Mouse (Mus musculus) megakaryocyte, embryonic 14.5 days (primary cell): ENCODE results near the gene Lrp10. TPM values are rescaled to one million over a fixed set of nuclear protein-coding genes. Genes with fewer than 3 reads are reported as not detected.

Source experiments
- H3K27me3 ChIP-seq: replicated peaks from 2 replicates; pipeline ENCODE3; 2012; ENCODE audit warnings: inconsistent platforms
- H3K36me3 ChIP-seq: replicated peaks from 2 replicates; pipeline ENCODE3; 2012; ENCODE audit warnings: low read length, inconsistent platforms, mixed read lengths
- H3K4me1 ChIP-seq: 2 replicates; pipeline ENCODE4 v1.6.1; 2012; ENCODE audit warnings: inconsistent platforms
- H3K4me3 ChIP-seq: replicated peaks from 2 replicates; pipeline ENCODE3; 2012; ENCODE audit warnings: moderate library complexity, mild to moderate bottlenecking, inconsistent platforms
- H3K9me3 ChIP-seq: 2 replicates; pipeline ENCODE4 v1.6.1; 2012; ENCODE audit warnings: inconsistent platforms
- FLI1 ChIP-seq: IDR thresholded peaks from 2 replicates; pipeline ENCODE4 v1.6.1; 2012; ENCODE audit warnings: low read length, inconsistent platforms, mixed read lengths
- GATA1 ChIP-seq: IDR thresholded peaks from 3 replicates; pipeline ENCODE4 v1.6.1; 2012; ENCODE audit warnings: mixed read lengths, low read length, inconsistent platforms, borderline replicate concordance
- polyA plus RNA-seq: library from polyadenylated mRNA; stranded (reverse); fragments of >175 nt; gene quantifications from 2 replicates; pipeline ENCODE4 v1.2.3, GENCODE M21; 2012; ENCODE audit warnings: low replicate concordance; ENCODE audit not compliant: insufficient read depth

The Lrp10 gene
- polyA plus RNA-seq, 1 experiment, result 312 TPM

GRCm38 (mm10) chr14:54475941-54476844 is 12.3 kb downstream of the Lrp10 start, which contains the start of gene Rem2:
Gene Rem2, plus strand, starts transcription at chr14:54476100.
- peaks cover 34% of the 10 kb centered on the region for H3K4me1 ChIP-seq
- H3K9me3 ChIP-seq, result peaks cover 5% of the 10 kb centered on the region
- H3K36me3 ChIP-seq, result peaks cover 10% of the 10 kb centered on the region
- peak within 1 kb of the TSS; percentile 81 for H3K4me3 ChIP-seq
- TF ChIP-seq GATA1, result no peak
- no peak for TF ChIP-seq FLI1
- peaks cover 62% of the 10 kb centered on the region for H3K27me3 ChIP-seq

- TF ChIP-seq FLI1 (no peak), GATA1 (no peak)
- Histone ChIP-seq H3K4me3 (no peak overlapping the region), H3K9me3 (0 out of 2 replicates have a peak, but pooled peaks cover under 1% of the 10 kb centered on the region), H3K4me1 (peaks cover 41% of the 10 kb centered on the region), H3K36me3 (no peaks in the 10 kb centered on the region), H3K27me3 (peaks cover 66% of the 10 kb centered on the region)
Observed at GRCm38 (mm10) chr14:54477172-54477909, 13.4 kb downstream of the Lrp10 start.

GRCm38 (mm10) chr14:54479451-54479920 is 15.5 kb downstream of the Lrp10 start:
- Histone ChIP-seq H3K4me1 (peaks cover 41% of the 10 kb centered on the region), H3K4me3 (peak overlapping the region; percentile 91), H3K27me3 (peaks cover 66% of the 10 kb centered on the region), H3K9me3 (peaks cover 3% of the 10 kb centered on the region; the same call in 1 of the 2 replicates), H3K36me3 (no peaks in the 10 kb centered on the region)
- no peak for TF ChIP-seq FLI1
- TF ChIP-seq GATA1, result no peak

GRCm38 (mm10) chr14:54480673-54481072 is 16.7 kb downstream of the Lrp10 start:
- TF ChIP-seq FLI1 (no peak), GATA1 (no peak)
- peaks cover 3% of the 10 kb centered on the region; the same call in 1 of the 2 replicates for H3K9me3 ChIP-seq
- H3K36me3 ChIP-seq, result no peaks in the 10 kb centered on the region
- H3K4me3 ChIP-seq, result no peak overlapping the region
- peaks cover 34% of the 10 kb centered on the region for H3K4me1 ChIP-seq
- H3K27me3 ChIP-seq, result peaks cover 55% of the 10 kb centered on the region

- peaks cover 50% of the 10 kb centered on the region for H3K27me3 ChIP-seq
- no peaks in the 10 kb centered on the region for H3K36me3 ChIP-seq
- H3K4me3 ChIP-seq, result peak overlapping the region; percentile 57
- H3K4me1 ChIP-seq, result peaks cover 27% of the 10 kb centered on the region
- TF ChIP-seq FLI1 (no peak), GATA1 (no peak)
- peaks cover 3% of the 10 kb centered on the region; the same call in 1 of the 2 replicates for H3K9me3 ChIP-seq
Observed at GRCm38 (mm10) chr14:54481402-54481801, 17.5 kb downstream of the Lrp10 start.

GRCm38 (mm10) chr14:54482498-54482897 is 18.6 kb downstream of the Lrp10 start:
- H3K9me3 ChIP-seq, result peaks cover 3% of the 10 kb centered on the region; the same call in 1 of the 2 replicates
- H3K4me1 ChIP-seq, result peaks cover 21% of the 10 kb centered on the region
- TF ChIP-seq GATA1 (no peak), FLI1 (no peak)
- H3K36me3 ChIP-seq, result no peaks in the 10 kb centered on the region
- H3K4me3 ChIP-seq, result no peak overlapping the region
- peaks cover 43% of the 10 kb centered on the region for H3K27me3 ChIP-seq

GRCm38 (mm10) chr14:54485899-54486298 is 22.0 kb downstream of the Lrp10 start:
- Histone ChIP-seq H3K4me3 (no peak overlapping the region), H3K4me1 (peaks cover 10% of the 10 kb centered on the region), H3K36me3 (no peaks in the 10 kb centered on the region), H3K27me3 (peaks cover 12% of the 10 kb centered on the region), H3K9me3 (peaks cover 3% of the 10 kb centered on the region; the same call in 1 of the 2 replicates)
- TF ChIP-seq FLI1 (no peak), GATA1 (no peak)

- Histone ChIP-seq H3K36me3 (no peaks in the 10 kb centered on the region), H3K4me1 (no peaks in the 10 kb centered on the region), H3K9me3 (no peaks in the 10 kb centered on the region), H3K27me3 (peaks cover 6% of the 10 kb centered on the region), H3K4me3 (no peak overlapping the region)
- no peak for TF ChIP-seq GATA1
- no peak for TF ChIP-seq FLI1
Observed at GRCm38 (mm10) chr14:54487732-54488131, 23.8 kb downstream of the Lrp10 start.

GRCm38 (mm10) chr14:54488350-54488749 is 24.4 kb downstream of the Lrp10 start:
- H3K36me3 ChIP-seq, result no peaks in the 10 kb centered on the region
- H3K4me1 ChIP-seq, result no peaks in the 10 kb centered on the region
- TF ChIP-seq FLI1, result no peak
- TF ChIP-seq GATA1, result no peak
- no peaks in the 10 kb centered on the region for H3K9me3 ChIP-seq
- H3K27me3 ChIP-seq, result peaks cover 6% of the 10 kb centered on the region
- H3K4me3 ChIP-seq, result no peak overlapping the region

GRCm38 (mm10) chr14:54492345-54493131 is 28.6 kb downstream of the Lrp10 start:
- Histone ChIP-seq H3K36me3 (no peaks in the 10 kb centered on the region), H3K27me3 (peaks cover 9% of the 10 kb centered on the region), H3K4me1 (peaks cover 4% of the 10 kb centered on the region), H3K9me3 (peaks cover 4% of the 10 kb centered on the region; the same call in 1 of the 2 replicates), H3K4me3 (no peak overlapping the region)
- no peak for TF ChIP-seq FLI1
- no peak for TF ChIP-seq GATA1
